Mouse (Mus musculus) CD4-positive helper T cell, adult 2 months (primary cell): Measurements from ENCODE around the gene Gm20918.
"Not testable (repeated sequence)": the region's sequence is repeated elsewhere in the genome, so short reads cannot be mapped to it uniquely, and the experiment has no call there.

Source experiments
- DNase-seq: peaks from one replicate; pipeline ENCODE4 v3.0.0-alpha.2; 2012; ENCODE audit warnings: low read depth, missing footprints, low spot score

Gene Gm20918

GRCm38 (mm10) chrY:5043637-5044036 lies at the start of gene Gm20918:
TSS of gene Gm20918 (plus strand) at chrY:5043937.
- DNase-seq, result not testable (repeated sequence)
